Mouse (Mus musculus) CH12.LX (cell line): ENCODE data around the gene Ibtk. TPM values are rescaled to one million over a fixed set of nuclear protein-coding genes. Genes with fewer than 3 reads are reported as not detected.

Source experiments
- DNase-seq: peaks from one replicate; pipeline ENCODE4 v3.0.0-alpha.2; 2013; ENCODE audit errors: extremely low read depth
- H3K27ac ChIP-seq: 2 replicates; pipeline ENCODE4 v1.5.1; 2012; ENCODE audit warnings: low read depth, mild to moderate bottlenecking, control low read depth, moderate library complexity; ENCODE audit not compliant: insufficient read depth
- H3K27me3 ChIP-seq: replicated peaks from 2 replicates; pipeline ENCODE3; 2012; ENCODE audit warnings: inconsistent platforms
- H3K36me3 ChIP-seq, 2 experiments: replicated peaks in 1 of 2; 2 replicates each; pipeline versions ENCODE3 to v1.6.1; 2012; ENCODE audit warnings: inconsistent platforms in 1 of 2, low read length in 1 of 2, mild to moderate bottlenecking in 1 of 2, mixed read lengths in 1 of 2, moderate library complexity in 1 of 2; ENCODE audit not compliant: control insufficient read depth in 1 of 2, insufficient read depth in 1 of 2
- H3K4me1 ChIP-seq, 2 experiments: 2 replicates each; pipeline ENCODE4 v1.6.1; 2012; ENCODE audit warnings: inconsistent platforms in 1 of 2, moderate library complexity in 1 of 2; ENCODE audit not compliant: insufficient read depth in 2 of 2, control insufficient read depth in 1 of 2
- H3K4me2 ChIP-seq: 2 replicates; pipeline ENCODE4 v1.6.1; 2012; ENCODE audit warnings: low read depth, mild to moderate bottlenecking, control low read depth; ENCODE audit not compliant: poor library complexity, insufficient read depth, severe bottlenecking
- H3K4me3 ChIP-seq, 3 experiments: fragments of 150-350 bp in 1 of 3; sonication (generic) in 1 of 3; replicated peaks in 1 of 3; 2 replicates each; pipeline versions ENCODE3 to v1.5.1; 2011 to 2012; ENCODE audit warnings: low read depth in 2 of 3, low read length in 2 of 3, mild to moderate bottlenecking in 2 of 3, moderate library complexity in 2 of 3, control low read depth in 1 of 3, improper control_type of control experiment in 1 of 3, inconsistent platforms in 1 of 3, mixed read lengths in 1 of 3; ENCODE audit not compliant: poor library complexity in 1 of 3
- H3K79me2 ChIP-seq: replicated peaks from 2 replicates; pipeline ENCODE4 v1.6.1; 2012; ENCODE audit warnings: mild to moderate bottlenecking, moderate library complexity; ENCODE audit not compliant: control insufficient read depth, poor library complexity, insufficient read depth, severe bottlenecking; ENCODE audit errors: extremely low read depth
- H3K9ac ChIP-seq: 2 replicates; pipeline ENCODE4 v1.6.1; 2012; ENCODE audit warnings: low read depth, mild to moderate bottlenecking, control low read depth, moderate library complexity; ENCODE audit not compliant: insufficient read depth
- H3K9me3 ChIP-seq: replicated peaks from 2 replicates; pipeline ENCODE3; 2012; ENCODE audit warnings: low read length, inconsistent platforms, mixed read lengths
- BHLHE40 ChIP-seq: IDR thresholded peaks from 2 replicates; pipeline ENCODE4 v1.6.1; 2011; ENCODE audit warnings: mild to moderate bottlenecking, low read depth, low read length, improper control_type of control experiment
- CTCF ChIP-seq, 2 experiments: IDR thresholded peaks in 1 of 2; conservative IDR thresholded peaks in 1 of 2; 2 replicates each; pipeline ENCODE4 v1.5.1; 2011 to 2012; ENCODE audit warnings: low read depth in 2 of 2, low read length in 2 of 2, improper control_type of control experiment in 1 of 2, inconsistent platforms in 1 of 2, mild to moderate bottlenecking in 1 of 2, moderate library complexity in 1 of 2
- E2F4 ChIP-seq: IDR thresholded peaks from 2 replicates; pipeline ENCODE4 v1.6.1; 2011; ENCODE audit warnings: low read depth, low read length, improper control_type of control experiment; ENCODE audit not compliant: insufficient replicate concordance
- HCFC1 ChIP-seq: IDR thresholded peaks from 2 replicates; pipeline ENCODE4 v1.6.1; 2012; ENCODE audit warnings: low read depth, mild to moderate bottlenecking, inconsistent platforms, low read length, improper control_type of control experiment
- JUN ChIP-seq: IDR thresholded peaks from 2 replicates; pipeline ENCODE4 v1.6.1; 2011; ENCODE audit warnings: low read depth, mild to moderate bottlenecking, low read length, improper control_type of control experiment, moderate library complexity; ENCODE audit not compliant: insufficient read depth
- KAT2A ChIP-seq: IDR thresholded peaks from 2 replicates; pipeline ENCODE4 v1.6.1; 2012; ENCODE audit warnings: low read length, improper control_type of control experiment, inconsistent platforms; ENCODE audit not compliant: insufficient replicate concordance
- MEF2A ChIP-seq: IDR thresholded peaks from 2 replicates; pipeline ENCODE4 v1.6.1; 2014; ENCODE audit warnings: low read depth, mild to moderate bottlenecking, inconsistent platforms, low read length, improper control_type of control experiment, borderline replicate concordance
- NRF1 ChIP-seq: IDR thresholded peaks from 2 replicates; pipeline ENCODE4 v1.6.1; 2014; ENCODE audit warnings: low read depth, mild to moderate bottlenecking, inconsistent platforms, low read length, improper control_type of control experiment, moderate library complexity
- POLR2A ChIP-seq: IDR thresholded peaks from 2 replicates; pipeline ENCODE4 v1.6.1; 2011; ENCODE audit warnings: low read depth, mild to moderate bottlenecking, improper control_type of control experiment, low read length
- RAD21 ChIP-seq: IDR thresholded peaks from 2 replicates; pipeline ENCODE4 v1.6.1; 2011; ENCODE audit warnings: low read depth, mild to moderate bottlenecking, low read length, improper control_type of control experiment, moderate library complexity
- RCOR1 ChIP-seq: conservative IDR thresholded peaks from 2 replicates; pipeline ENCODE4 v1.6.1; 2012; ENCODE audit warnings: low read depth, mild to moderate bottlenecking, inconsistent platforms, low read length, improper control_type of control experiment
- USF1 ChIP-seq: IDR thresholded peaks from 2 replicates; pipeline ENCODE4 v1.6.1; 2014; ENCODE audit warnings: low read depth, mild to moderate bottlenecking, inconsistent platforms, low read length, improper control_type of control experiment
- ZKSCAN1 ChIP-seq: IDR thresholded peaks from 2 replicates; pipeline ENCODE4 v1.6.1; 2012; ENCODE audit warnings: low read depth, inconsistent platforms, low read length, improper control_type of control experiment, borderline replicate concordance
- ZNF384 ChIP-seq: IDR thresholded peaks from 2 replicates; pipeline ENCODE4 v1.6.1; 2012; ENCODE audit warnings: low read depth, low read length, improper control_type of control experiment, inconsistent platforms
- dilution Hi-C: fragments of 300-500 bp; cut with MboI; formaldehyde crosslinking; loops from 2 replicates; pipeline ENCODE4 v1.14.3; 2020; ENCODE audit warnings: low sequenced_read_pairs; ENCODE audit not compliant: extremely low pct_unique_long_range_greater_than_20kb, extremely low pct_ligation_motif_present
- in situ Hi-C: fragments of 300-500 bp; cut with MboI; formaldehyde crosslinking; loops from 3 replicates; pipeline ENCODE4 v1.14.3; 2019; ENCODE audit warnings: low sequenced_read_pairs, low pct_ligation_motif_present, low pct_unique_long_range_greater_than_20kb, mixed read lengths
- polyA plus RNA-seq: library from polyadenylated mRNA; unstranded; fragments of >175 nt; gene quantifications from 2 replicates; pipeline ENCODE4 v1.2.1, GENCODE M21; 2012; ENCODE audit warnings: low read depth; ENCODE audit not compliant: insufficient read length
- total RNA-seq, 2 experiments: library from RNA; depleted of rRNA; stranded (reverse); fragments of 300-350 nt in 1 of 2; fragments of >200 nt in 1 of 2; gene quantifications; 2 replicates each; pipeline ENCODE4 v1.2.3; 2012 to 2014

Ibtk gene
- total and polyA plus RNA-seq, 3 experiments, result 34.2 to 41.3 (median 40.6) TPM

GRCm38 (mm10) chr9:85707302-85707701, 41.8 kb downstream of the Ibtk start:
- H3K27me3 ChIP-seq, result no peaks in the 10 kb centered on the region
- no peak overlapping the region for H3K27ac ChIP-seq
- H3K79me2 ChIP-seq, result no peaks in the 10 kb centered on the region
- no peaks in the 10 kb centered on the region for H3K4me1 ChIP-seq
- H3K9ac ChIP-seq, result no peak overlapping the region
- dilution Hi-C loops, result no loop called here
- TF ChIP-seq KAT2A, result no peak
- TF ChIP-seq RAD21, result no peak
- TF ChIP-seq NRF1, result no peak
- no peak for TF ChIP-seq E2F4
- TF ChIP-seq POLR2A, result no peak
- no peak for TF ChIP-seq MEF2A
- no peak for TF ChIP-seq ZNF384
- TF ChIP-seq HCFC1, result no peak
- TF ChIP-seq RCOR1, result no peak
- in situ Hi-C loops, result no loop called here
- no peak overlapping the region for H3K4me3 ChIP-seq
- DNase-seq, result no peak
- no peaks in the 10 kb centered on the region for H3K9me3 ChIP-seq
- H3K36me3 ChIP-seq, result peaks cover 59 to 89% of the 10 kb centered on the region in 2 experiments
- no peak overlapping the region for H3K4me2 ChIP-seq

GRCm38 (mm10) chr9:85701981-85702380, 47.2 kb downstream of the Ibtk start:
- Histone ChIP-seq H3K79me2 (0 out of 2 replicates have a peak, but pooled peaks cover 2% of the 10 kb centered on the region), H3K4me3 (no peak overlapping the region), H3K4me1 (no peaks in the 10 kb centered on the region), H3K27me3 (no peaks in the 10 kb centered on the region), H3K27ac (no peak overlapping the region), H3K4me2 (no peak overlapping the region), H3K9me3 (no peaks in the 10 kb centered on the region), H3K36me3 (peaks cover 40 to 83% of the 10 kb centered on the region in 2 experiments), H3K9ac (no peak overlapping the region)
- in situ Hi-C loops (no loop called here), dilution Hi-C loops (no loop called here)
- TF ChIP-seq ZKSCAN1 (no peak), E2F4 (no peak), BHLHE40 (no peak), JUN (no peak), CTCF (conservative IDR thresholded peaks at IDR 0.05 in 1 of 2, IDR thresholded peaks at IDR 0.05 in 1 of 2; ENCODE audit: low read depth in 2 of 2, low read length in 2 of 2) (no peak), USF1 (no peak), KAT2A (no peak), HCFC1 (no peak)
- no peak for DNase-seq
